Mouse (Mus musculus) C2C12 (cell line): ENCODE measurements around the gene Stat5b.

Experiments used
- CTCF ChIP-seq: IDR thresholded peaks from one replicate; pipeline ENCODE4 v1.5.1; 2011; ENCODE audit not compliant: control insufficient read depth, insufficient read depth, insufficient read length
- FOSL1 ChIP-seq: IDR thresholded peaks from one replicate; pipeline ENCODE4 v1.8.0; 2011; ENCODE audit warnings: mild to moderate bottlenecking, low read length; ENCODE audit not compliant: poor library complexity, insufficient read depth, severe bottlenecking
- MAX ChIP-seq: IDR thresholded peaks from one replicate; pipeline ENCODE4 v1.6.1; 2011; ENCODE audit warnings: mild to moderate bottlenecking, control low read depth
- MYOD1 ChIP-seq: IDR thresholded peaks from one replicate; pipeline ENCODE4 v1.6.1; 2011; ENCODE audit warnings: low read depth; ENCODE audit not compliant: control insufficient read depth, insufficient read length
- USF1 ChIP-seq: IDR thresholded peaks from one replicate; pipeline ENCODE4 v1.6.1; 2011; ENCODE audit warnings: low read depth, mild to moderate bottlenecking, control low read depth, moderate library complexity

DNA sequence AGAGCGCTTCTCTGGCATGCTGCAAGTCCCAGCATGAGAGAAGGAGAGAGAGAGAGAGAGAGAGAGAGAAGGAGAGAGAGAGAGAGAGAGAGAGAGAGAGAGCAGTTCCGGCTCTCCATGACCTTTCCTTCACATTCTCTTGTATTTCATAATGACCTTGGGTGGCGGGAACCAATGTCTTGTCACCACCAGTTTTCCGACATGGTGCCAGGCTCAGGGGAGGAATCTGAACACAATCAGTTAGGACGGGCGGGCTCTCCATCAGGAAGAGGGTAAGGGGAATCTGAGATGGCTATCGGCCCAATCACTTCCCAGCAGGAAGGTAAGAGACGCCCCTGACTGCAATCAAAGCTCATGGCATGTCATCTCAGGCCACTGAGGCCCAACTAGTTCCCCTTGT is 70.3 kb downstream of the Stat5b start:
- TF ChIP-seq CTCF (no peak), MAX (no peak), USF1 (no peak), MYOD1 (no peak), FOSL1 (no peak)
